Mouse (Mus musculus) stomach, embryonic 16.5 days (tissue): ENCODE results near the gene Efna5. TPM values are rescaled to one million over a fixed set of nuclear protein-coding genes. Genes with fewer than 3 reads are reported as not detected.

Source experiments
- ATAC-seq: fragments of 200-750 bp; cut with Nextera tagmentation; 2 replicates; pipeline ENCODE4 v1.8.0; 2017; ENCODE audit warnings: moderate number of reproducible peaks, moderate TSS enrichment; ENCODE audit not compliant: insufficient read depth, low FRiP score
- H3K27ac ChIP-seq: fragments of 300-500 bp; sonication (generic); 2 replicates; pipeline ENCODE4 v1.5.1; 2014; ENCODE audit warnings: low read length
- H3K27me3 ChIP-seq: fragments of 300-500 bp; sonication (generic); 2 replicates; pipeline ENCODE4 v1.6.1; 2014; ENCODE audit warnings: low read length, control low read depth, mixed read lengths; ENCODE audit not compliant: control insufficient read depth, insufficient read depth
- H3K36me3 ChIP-seq: fragments of 300-500 bp; sonication (generic); 2 replicates; pipeline ENCODE4 v1.6.1; 2014; ENCODE audit warnings: low read length; ENCODE audit not compliant: control insufficient read depth, insufficient read depth
- H3K4me1 ChIP-seq: fragments of 300-500 bp; sonication (generic); 2 replicates; pipeline ENCODE4 v1.6.1; 2014; ENCODE audit warnings: low read length, control low read depth, mixed read lengths; ENCODE audit not compliant: control insufficient read depth, insufficient read depth
- H3K4me2 ChIP-seq: fragments of 300-500 bp; sonication (generic); 2 replicates; pipeline ENCODE4 v1.6.1; 2014; ENCODE audit warnings: low read depth, low read length, mixed read lengths
- H3K4me3 ChIP-seq: fragments of 300-500 bp; sonication (generic); replicated peaks from 2 replicates; pipeline ENCODE4 v1.5.1; 2014; ENCODE audit warnings: mild to moderate bottlenecking, low read length
- H3K9ac ChIP-seq: fragments of 300-500 bp; sonication (generic); 2 replicates; pipeline ENCODE4 v1.6.1; 2014; ENCODE audit warnings: low read length
- H3K9me3 ChIP-seq: fragments of 300-500 bp; sonication (generic); replicated peaks from 2 replicates; pipeline ENCODE4 v1.6.1; 2016; ENCODE audit warnings: low read length, control low read depth; ENCODE audit not compliant: control insufficient read depth
- WGBS: fragments of 180-500 bp; shearing (Covaris S2); extraction: QIAGEN DNeasy Blood & Tissue Kit; methylation state at CpG from one replicate; pipeline ENCODE4 v1.1.7; 2014; 5-methylcytosine and 5-hydroxymethylcytosine counted together
- polyA plus RNA-seq: library from polyadenylated mRNA; unstranded; fragments of >200 nt; fragmentation: Nextera tagmentation; extraction: Ambion mirVana; gene quantifications from 2 replicates; pipeline ENCODE4 v1.2.1, GENCODE M21; 2015

The Efna5 gene
- polyA plus RNA-seq, 1 experiment from 2014 or later, result 36.9 TPM

GRCm38 (mm10) chr17:62881791-62882725 lies 941 bp upstream of the Efna5 start:
- Histone ChIP-seq H3K4me2 (peak overlapping the region; percentile 99), H3K9ac (peak overlapping the region; percentile 91), H3K27me3 (no peaks in the 10 kb centered on the region), H3K4me3 (peak overlapping the region; percentile 92), H3K36me3 (no peaks in the 10 kb centered on the region), H3K27ac (peak overlapping the region; percentile 97), H3K4me1 (no peaks in the 10 kb centered on the region), H3K9me3 (no peaks in the 10 kb centered on the region)
- 0% methylated on average over 58 of the region's 58 CpGs for WGBS
- ATAC-seq, result peak; percentile 18

GRCm38 (mm10) chr17:62880311-62881175 lies 574 bp downstream of the Efna5 start:
- no peak for ATAC-seq
- Histone ChIP-seq H3K9ac (peak overlapping the region; percentile 91), H3K36me3 (no peaks in the 10 kb centered on the region), H3K4me1 (peaks cover 5% of the 10 kb centered on the region; the same call in 1 of the 2 replicates), H3K9me3 (no peaks in the 10 kb centered on the region), H3K27ac (peak overlapping the region; percentile 97), H3K4me3 (peak overlapping the region; percentile 92), H3K27me3 (no peaks in the 10 kb centered on the region), H3K4me2 (peak overlapping the region; percentile 99)
- under 1% methylated on average over 76 of the region's 82 CpGs for WGBS

GRCm38 (mm10) chr17:62879526-62880310 lies 1.4 kb downstream of the Efna5 start:
- Histone ChIP-seq H3K36me3 (no peaks in the 10 kb centered on the region), H3K27ac (peak overlapping the region; percentile 97; the same call in 1 of the 2 replicates), H3K9ac (peak overlapping the region; percentile 91), H3K9me3 (no peaks in the 10 kb centered on the region), H3K4me1 (peaks cover 6% of the 10 kb centered on the region; the same call in 1 of the 2 replicates), H3K27me3 (no peaks in the 10 kb centered on the region), H3K4me2 (peak overlapping the region; percentile 99), H3K4me3 (peak overlapping the region; percentile 92)
- WGBS, result under 1% methylated on average over 45 of the region's 45 CpGs
- no peak for ATAC-seq

- Histone ChIP-seq H3K4me2 (no peak overlapping the region), H3K4me3 (no peak overlapping the region), H3K27ac (no peak overlapping the region), H3K36me3 (no peaks in the 10 kb centered on the region), H3K27me3 (no peaks in the 10 kb centered on the region), H3K9me3 (no peaks in the 10 kb centered on the region), H3K9ac (no peak overlapping the region), H3K4me1 (peaks cover 6% of the 10 kb centered on the region; the same call in 1 of the 2 replicates)
- ATAC-seq, result no peak
- WGBS, result 19% methylated on average over 3 of the region's 3 CpGs
Measured at GRCm38 (mm10) chr17:62875727-62876126, 5.4 kb downstream of the Efna5 start.

GRCm38 (mm10) chr17:62871928-62872327 lies 9.2 kb downstream of the Efna5 start:
- no peak overlapping the region for H3K27ac ChIP-seq
- peaks cover 6% of the 10 kb centered on the region; the same call in 1 of the 2 replicates for H3K4me1 ChIP-seq
- no peak overlapping the region for H3K4me3 ChIP-seq
- no peaks in the 10 kb centered on the region for H3K36me3 ChIP-seq
- 66% methylated on average over 3 of the region's 3 CpGs for WGBS
- H3K27me3 ChIP-seq, result no peaks in the 10 kb centered on the region
- no peak overlapping the region for H3K4me2 ChIP-seq
- ATAC-seq, result no peak
- H3K9me3 ChIP-seq, result no peaks in the 10 kb centered on the region
- no peak overlapping the region for H3K9ac ChIP-seq

- no peak for ATAC-seq
- Histone ChIP-seq H3K4me3 (no peak overlapping the region), H3K27ac (no peak overlapping the region), H3K9ac (no peak overlapping the region), H3K36me3 (no peaks in the 10 kb centered on the region), H3K4me2 (no peak overlapping the region), H3K9me3 (no peaks in the 10 kb centered on the region), H3K27me3 (no peaks in the 10 kb centered on the region), H3K4me1 (peaks cover 6% of the 10 kb centered on the region; the same call in 1 of the 2 replicates)
- WGBS, result 73% methylated on average over 5 of the region's 5 CpGs
Measured at GRCm38 (mm10) chr17:62871191-62871590, 9.9 kb downstream of the Efna5 start.

GRCm38 (mm10) chr17:62870446-62870845 lies 10.7 kb downstream of the Efna5 start:
- H3K9ac ChIP-seq, result no peak overlapping the region
- H3K4me3 ChIP-seq, result no peak overlapping the region
- no peak overlapping the region for H3K4me2 ChIP-seq
- no peaks in the 10 kb centered on the region for H3K27me3 ChIP-seq
- H3K4me1 ChIP-seq, result no peaks in the 10 kb centered on the region
- H3K36me3 ChIP-seq, result no peaks in the 10 kb centered on the region
- H3K27ac ChIP-seq, result no peak overlapping the region
- ATAC-seq, result no peak
- WGBS, result 85% methylated on average over 5 of the region's 5 CpGs
- H3K9me3 ChIP-seq, result no peaks in the 10 kb centered on the region

- Histone ChIP-seq H3K4me2 (no peak overlapping the region), H3K4me1 (peaks cover 18% of the 10 kb centered on the region), H3K27ac (no peak overlapping the region), H3K4me3 (no peak overlapping the region), H3K9ac (no peak overlapping the region), H3K9me3 (no peaks in the 10 kb centered on the region; the same call in 1 of the 2 replicates), H3K27me3 (no peaks in the 10 kb centered on the region), H3K36me3 (no peaks in the 10 kb centered on the region)
- 82% methylated on average over 8 of the region's 8 CpGs for WGBS
- ATAC-seq, result no peak
Measured at GRCm38 (mm10) chr17:62864966-62865365, 16.2 kb downstream of the Efna5 start.
